Mouse (Mus musculus): ENCODE measurements at regions not wholly inside any gene's neighbourhood (a gene's known extent, or its start where the extent isn't known, plus 50 kb on each side); places are given as distances from the start of the nearest gene placed in this dataset.

DNA sequence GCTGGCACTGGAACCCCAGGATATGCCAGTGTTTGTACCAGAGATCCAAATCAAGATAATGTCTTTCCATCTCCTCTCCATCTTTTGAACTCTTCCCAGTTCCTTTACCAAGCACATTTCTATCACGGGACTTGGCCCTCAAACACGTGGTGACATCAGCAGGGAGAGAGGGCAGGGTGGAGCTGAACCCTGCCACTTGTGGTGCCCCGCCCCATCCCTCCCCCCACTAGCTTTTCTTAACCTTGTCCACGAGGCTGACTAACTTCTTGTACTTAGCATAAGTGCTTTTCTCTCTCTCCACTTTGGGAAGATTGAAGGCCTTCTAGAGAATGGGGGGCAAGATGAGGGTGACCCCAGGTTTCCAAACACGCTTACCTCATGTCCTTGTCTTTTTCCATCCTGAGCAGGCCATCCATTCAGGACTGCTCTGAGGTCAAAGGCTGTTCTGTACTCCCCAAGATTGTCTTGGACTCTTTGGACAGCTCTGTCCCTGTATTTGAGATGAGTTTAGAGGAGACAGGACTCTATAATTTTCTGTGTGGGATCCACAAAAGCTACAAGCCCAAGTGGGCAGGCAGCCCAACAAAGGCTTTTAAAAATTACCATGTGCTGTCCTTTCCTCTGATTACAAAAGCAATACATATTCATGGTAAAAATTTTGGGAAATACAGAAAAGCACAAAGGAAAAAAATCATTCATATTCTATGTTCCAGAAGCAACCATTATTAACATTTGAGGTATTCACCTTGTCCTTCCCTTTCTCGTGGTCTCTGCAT is 192.7 kb upstream of the 4931429L15Rik start:
- Histone ChIP-seq H3K9ac (replicated peaks) (no peak overlapping the region), H3K27ac (ENCODE audit: low read depth) (no peak overlapping the region), H3K4me3 (ENCODE audit: low read depth, low read length) (no peak overlapping the region), H3K4me1 (ENCODE audit: insufficient read depth) (no peaks in the 10 kb centered on the region), H3K4me2 (ENCODE audit: low read depth, low read length) (no peak overlapping the region), H3K27me3 (ENCODE audit: insufficient read depth, low read length) (no peaks in the 10 kb centered on the region), H3K36me3 (replicated peaks; ENCODE audit: insufficient read depth, low read length) (no peaks in the 10 kb centered on the region), H3K9me3 (ENCODE audit: low read length) (no peaks in the 10 kb centered on the region)
- no peak for ATAC-seq
- WGBS (ENCODE audit: insufficient replicate concordance) = 58% methylated on average over 6 of the region's 6 CpGs
- TF ChIP-seq CTCF (IDR thresholded peaks at IDR 0.05; ENCODE audit: low read depth) = no peak
- no peak for DNase-seq

DNA sequence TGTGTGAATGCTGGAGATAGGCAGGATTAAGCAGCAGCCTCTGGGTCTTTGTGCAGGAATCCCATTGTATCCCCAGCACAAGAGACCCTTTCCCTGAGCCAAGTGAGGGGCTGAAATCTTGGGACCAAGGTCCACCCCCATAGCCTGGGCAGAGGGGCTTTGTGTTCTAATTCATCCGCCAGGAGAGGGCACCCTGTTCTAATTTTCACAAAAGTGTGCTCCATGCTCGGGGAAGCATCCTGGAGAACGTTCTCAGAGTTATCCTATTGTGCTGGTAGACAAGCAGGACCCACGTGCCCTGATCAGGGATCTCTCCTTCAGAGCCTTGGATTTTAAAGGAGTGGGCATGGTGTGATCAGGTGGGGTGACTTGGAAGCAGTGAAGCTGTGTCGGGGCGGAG is 191.5 kb upstream of the 4931429L15Rik start:
- H3K4me2 ChIP-seq (ENCODE audit: low read depth, low read length) = no peak overlapping the region
- H3K36me3 ChIP-seq (replicated peaks; ENCODE audit: insufficient read depth, low read length) = no peaks in the 10 kb centered on the region
- no peak for DNase-seq
- H3K27me3 ChIP-seq (ENCODE audit: insufficient read depth, low read length) = no peaks in the 10 kb centered on the region
- no peak overlapping the region for H3K27ac ChIP-seq (ENCODE audit: low read depth)
- no peak overlapping the region for H3K4me3 ChIP-seq (ENCODE audit: low read depth, low read length)
- H3K4me1 ChIP-seq (ENCODE audit: insufficient read depth) = no peaks in the 10 kb centered on the region
- no peak for TF ChIP-seq CTCF (IDR thresholded peaks at IDR 0.05; ENCODE audit: low read depth)
- TF ChIP-seq EP300 (IDR thresholded peaks at IDR 0.05; ENCODE audit: low read depth) = no peak
- ATAC-seq = no peak
- H3K9me3 ChIP-seq (ENCODE audit: low read length) = no peaks in the 10 kb centered on the region
- WGBS (ENCODE audit: insufficient replicate concordance) = 51% methylated on average over 6 of the region's 6 CpGs
- H3K9ac ChIP-seq (replicated peaks) = no peak overlapping the region

- no peak for DNase-seq
- no peak for ATAC-seq
- Histone ChIP-seq H3K4me3 (ENCODE audit: low read depth, low read length) (no peak overlapping the region), H3K36me3 (replicated peaks; ENCODE audit: insufficient read depth, low read length) (no peaks in the 10 kb centered on the region), H3K27ac (ENCODE audit: low read depth) (no peak overlapping the region), H3K9me3 (ENCODE audit: low read length) (no peaks in the 10 kb centered on the region), H3K4me2 (ENCODE audit: low read depth, low read length) (no peak overlapping the region), H3K27me3 (ENCODE audit: insufficient read depth, low read length) (no peaks in the 10 kb centered on the region), H3K9ac (replicated peaks) (no peak overlapping the region), H3K4me1 (ENCODE audit: insufficient read depth) (no peaks in the 10 kb centered on the region)
- no peak for TF ChIP-seq CTCF (IDR thresholded peaks at IDR 0.05; ENCODE audit: low read depth)
- TF ChIP-seq EP300 (IDR thresholded peaks at IDR 0.05; ENCODE audit: low read depth) = no peak
- 58% methylated on average over 5 of the region's 5 CpGs for WGBS (ENCODE audit: insufficient replicate concordance)
Measured at GRCm38 (mm10) chr9:46509896-46510295, 190.1 kb upstream of the 4931429L15Rik start.

DNA sequence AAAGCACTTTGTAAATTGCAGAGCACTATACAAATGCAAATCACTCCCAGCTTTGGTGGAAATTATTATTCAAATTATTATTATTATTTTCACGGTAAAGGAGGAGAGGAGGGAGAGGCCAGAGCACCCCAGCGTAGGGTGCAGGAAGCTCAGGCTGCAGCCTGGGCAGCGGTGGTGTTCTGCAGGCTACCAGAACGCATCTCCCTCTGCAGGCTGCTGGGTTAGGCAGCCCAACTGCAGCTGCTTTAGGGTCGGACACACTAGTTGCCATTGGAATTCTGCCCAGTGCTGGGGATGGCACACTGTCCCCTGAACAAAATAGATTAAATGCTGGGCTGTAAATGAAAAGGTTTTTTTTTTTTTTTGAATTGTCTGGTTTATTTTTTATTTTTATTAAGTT is 189.7 kb upstream of the 4931429L15Rik start:
- Histone ChIP-seq H3K36me3 (replicated peaks; ENCODE audit: insufficient read depth, low read length) (no peaks in the 10 kb centered on the region), H3K4me1 (ENCODE audit: insufficient read depth) (no peaks in the 10 kb centered on the region), H3K9ac (replicated peaks) (no peak overlapping the region), H3K9me3 (ENCODE audit: low read length) (no peaks in the 10 kb centered on the region), H3K27ac (ENCODE audit: low read depth) (no peak overlapping the region), H3K4me3 (ENCODE audit: low read depth, low read length) (no peak overlapping the region), H3K4me2 (ENCODE audit: low read depth, low read length) (no peak overlapping the region), H3K27me3 (ENCODE audit: insufficient read depth, low read length) (no peaks in the 10 kb centered on the region)
- TF ChIP-seq EP300 (IDR thresholded peaks at IDR 0.05; ENCODE audit: low read depth) (no peak), CTCF (IDR thresholded peaks at IDR 0.05; ENCODE audit: low read depth) (no peak)
- DNase-seq = no peak
- WGBS (ENCODE audit: insufficient replicate concordance) = 36% methylated on average over 5 of the region's 5 CpGs
- no peak for ATAC-seq

- Histone ChIP-seq H3K4me3 (ENCODE audit: low read depth, low read length) (no peak overlapping the region), H3K27me3 (ENCODE audit: insufficient read depth, low read length) (no peaks in the 10 kb centered on the region), H3K9ac (replicated peaks) (no peak overlapping the region), H3K9me3 (ENCODE audit: low read length) (no peaks in the 10 kb centered on the region), H3K4me2 (ENCODE audit: low read depth, low read length) (no peak overlapping the region), H3K36me3 (replicated peaks; ENCODE audit: insufficient read depth, low read length) (no peaks in the 10 kb centered on the region), H3K4me1 (ENCODE audit: insufficient read depth) (no peaks in the 10 kb centered on the region), H3K27ac (ENCODE audit: low read depth) (no peak overlapping the region)
- 69% methylated on average over 4 of the region's 4 CpGs for WGBS (ENCODE audit: insufficient replicate concordance)
- no peak for DNase-seq
- TF ChIP-seq EP300 (IDR thresholded peaks at IDR 0.05; ENCODE audit: low read depth) = no peak
- ATAC-seq = no peak
Measured at GRCm38 (mm10) chr9:46507036-46507435, 187.2 kb upstream of the 4931429L15Rik start.

DNA sequence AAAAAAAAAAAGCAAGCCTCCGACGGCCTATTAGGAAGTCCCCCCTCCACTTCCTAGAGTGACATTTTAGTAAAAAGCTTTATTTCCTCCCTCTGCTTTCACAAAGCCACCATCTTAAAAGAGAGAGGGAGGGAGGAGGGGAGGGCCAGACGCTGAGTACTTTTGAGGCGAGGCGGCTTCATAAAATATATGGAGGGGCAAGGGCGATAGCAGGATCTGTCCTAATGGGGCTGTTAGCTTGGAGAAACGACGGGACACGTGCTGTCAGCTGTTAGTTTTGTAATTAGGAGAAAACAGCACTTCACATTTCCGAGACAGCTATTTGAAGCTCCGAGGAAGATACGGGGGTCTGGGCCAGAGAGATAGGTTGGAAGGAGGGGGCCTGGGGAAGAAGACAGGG is 184.8 kb upstream of the 4931429L15Rik start:
- TF ChIP-seq CTCF (IDR thresholded peaks at IDR 0.05; ENCODE audit: low read depth) (no peak), EP300 (IDR thresholded peaks at IDR 0.05; ENCODE audit: low read depth) (no peak)
- no peak for DNase-seq
- H3K27ac ChIP-seq (ENCODE audit: low read depth) = no peak overlapping the region
- no peaks in the 10 kb centered on the region for H3K36me3 ChIP-seq (replicated peaks; ENCODE audit: insufficient read depth, low read length)
- 62% methylated on average over 12 of the region's 12 CpGs for WGBS (ENCODE audit: insufficient replicate concordance)
- H3K4me2 ChIP-seq (ENCODE audit: low read depth, low read length) = no peak overlapping the region
- H3K4me1 ChIP-seq (ENCODE audit: insufficient read depth) = no peaks in the 10 kb centered on the region
- no peak overlapping the region for H3K4me3 ChIP-seq (ENCODE audit: low read depth, low read length)
- no peaks in the 10 kb centered on the region for H3K27me3 ChIP-seq (ENCODE audit: insufficient read depth, low read length)
- H3K9ac ChIP-seq (replicated peaks) = no peak overlapping the region
- no peaks in the 10 kb centered on the region for H3K9me3 ChIP-seq (ENCODE audit: low read length)
- ATAC-seq = no peak

DNA sequence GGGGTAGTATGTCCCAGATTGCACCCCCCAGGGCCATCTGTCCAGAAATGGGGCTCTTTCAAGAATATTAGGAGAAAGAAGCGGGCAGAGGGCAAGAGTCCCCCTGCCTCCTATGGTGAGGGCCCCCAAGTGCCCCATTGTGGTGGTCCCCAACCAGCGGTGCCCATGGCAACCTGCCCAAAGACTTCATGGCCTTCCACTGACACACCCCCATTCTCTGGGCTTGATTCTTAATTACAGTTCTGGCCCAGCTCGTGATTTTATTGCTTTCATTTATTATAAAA is 184.3 kb upstream of the 4931429L15Rik start:
- Histone ChIP-seq H3K4me3 (ENCODE audit: low read depth, low read length) (no peak overlapping the region), H3K4me1 (ENCODE audit: insufficient read depth) (no peaks in the 10 kb centered on the region), H3K27ac (ENCODE audit: low read depth) (no peak overlapping the region), H3K9me3 (ENCODE audit: low read length) (no peaks in the 10 kb centered on the region), H3K36me3 (replicated peaks; ENCODE audit: insufficient read depth, low read length) (no peaks in the 10 kb centered on the region), H3K27me3 (ENCODE audit: insufficient read depth, low read length) (no peaks in the 10 kb centered on the region), H3K4me2 (ENCODE audit: low read depth, low read length) (no peak overlapping the region), H3K9ac (replicated peaks) (no peak overlapping the region)
- 67% methylated on average over 3 of the region's 3 CpGs for WGBS (ENCODE audit: insufficient replicate concordance)
- TF ChIP-seq EP300 (IDR thresholded peaks at IDR 0.05; ENCODE audit: low read depth) (no peak), CTCF (IDR thresholded peaks at IDR 0.05; ENCODE audit: low read depth) (no peak)
- no peak for ATAC-seq
- no peak for DNase-seq

Measured in liver, postnatal 0 days (tissue).